Mouse (Mus musculus): Measurements from ENCODE around the gene D430041D05Rik. TPM values are rescaled to one million over a fixed set of nuclear protein-coding genes. Genes with fewer than 3 reads are reported as not detected.

D430041D05Rik gene
- total RNA-seq, 2 experiments from 2014 or later, result 94.4 to 99.5 TPM

DNA sequence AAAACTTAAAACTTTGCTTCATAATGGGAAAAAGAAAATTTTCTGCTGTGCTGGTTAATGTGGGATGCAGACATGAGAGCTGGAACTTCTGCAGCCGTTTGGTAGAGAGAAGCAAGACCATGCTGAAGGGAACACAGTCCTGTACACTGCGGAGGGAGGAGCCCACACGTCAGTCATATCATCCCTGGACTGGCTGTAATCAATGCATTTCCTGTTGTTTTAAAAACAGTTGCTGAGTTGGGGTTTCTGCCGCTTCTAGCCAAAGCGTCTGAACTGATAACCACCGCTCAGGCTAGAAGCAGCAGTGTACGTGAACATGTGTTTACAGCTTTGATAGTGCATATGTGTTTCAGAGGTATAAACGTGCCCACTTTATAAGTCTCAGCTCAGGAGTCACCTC, 231.2 kb downstream of the D430041D05Rik start:
- DNase-seq (ENCODE audit: extremely low spot score in 1 of 2, low spot score in 2 of 2), result no peak
- intact Hi-C loops (cut with DNase I), result no loop called here

DNA sequence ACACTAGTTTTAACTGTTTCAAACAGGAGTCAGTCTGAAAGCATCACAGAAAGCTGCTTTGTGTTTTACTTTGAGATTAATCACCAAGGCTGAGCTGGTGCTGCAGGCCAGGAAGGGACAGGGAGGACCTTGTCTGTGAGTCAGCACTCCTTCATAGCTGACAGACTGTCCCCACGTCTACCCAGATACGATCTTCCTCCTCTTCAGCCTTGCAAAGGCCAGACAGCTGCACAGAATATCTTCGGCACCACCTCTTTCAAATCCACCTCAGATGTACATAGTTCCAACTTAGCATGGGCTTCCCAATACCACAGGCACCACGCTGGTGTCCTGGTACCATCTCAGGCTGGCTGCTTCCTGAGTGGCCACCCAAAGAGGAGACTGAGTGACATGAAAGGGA, 232.6 kb downstream of the D430041D05Rik start:
- intact Hi-C loops (cut with DNase I), result no loop called here
- no peak for DNase-seq (ENCODE audit: extremely low spot score in 1 of 2, low spot score in 2 of 2)

DNA sequence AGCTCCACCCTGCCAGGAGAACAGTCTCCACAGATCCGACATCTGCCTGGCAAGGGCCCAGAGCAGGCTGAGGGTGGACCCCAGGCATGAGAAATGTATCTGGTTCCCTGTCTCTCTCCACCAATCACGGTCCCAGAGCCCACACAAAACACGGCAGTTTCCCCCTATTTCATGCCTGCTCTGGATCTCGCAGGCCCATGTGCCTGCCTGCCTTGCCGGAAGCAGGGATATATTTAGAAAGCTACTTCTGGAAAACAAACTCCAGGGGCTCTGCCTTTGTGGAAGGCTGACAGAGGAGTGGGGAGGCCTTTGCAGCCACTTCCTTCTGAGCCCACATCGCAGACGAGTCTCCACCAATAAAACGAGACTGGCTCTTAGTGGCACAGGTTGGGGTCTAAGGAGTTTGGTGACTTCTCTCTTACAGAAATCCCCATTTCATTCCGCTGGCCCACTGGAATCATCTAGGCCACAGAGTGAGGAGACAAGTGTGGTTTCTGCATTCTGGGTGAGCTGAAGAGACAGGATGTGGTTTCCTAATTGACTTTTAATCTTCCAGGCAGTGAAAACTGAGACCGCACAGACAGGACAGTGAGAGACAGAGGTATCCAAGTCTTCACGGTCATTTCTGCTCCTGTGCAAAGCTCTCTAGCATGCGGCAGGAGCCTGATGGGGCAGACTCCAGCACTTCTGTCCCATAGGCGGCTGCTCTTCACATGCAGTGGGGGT, 233.7 kb downstream of the D430041D05Rik start:
- intact Hi-C loops (cut with DNase I), result no loop called here
- DNase-seq (ENCODE audit: extremely low spot score in 1 of 2, low spot score in 2 of 2), result peak; percentile 44 to 75

DNA sequence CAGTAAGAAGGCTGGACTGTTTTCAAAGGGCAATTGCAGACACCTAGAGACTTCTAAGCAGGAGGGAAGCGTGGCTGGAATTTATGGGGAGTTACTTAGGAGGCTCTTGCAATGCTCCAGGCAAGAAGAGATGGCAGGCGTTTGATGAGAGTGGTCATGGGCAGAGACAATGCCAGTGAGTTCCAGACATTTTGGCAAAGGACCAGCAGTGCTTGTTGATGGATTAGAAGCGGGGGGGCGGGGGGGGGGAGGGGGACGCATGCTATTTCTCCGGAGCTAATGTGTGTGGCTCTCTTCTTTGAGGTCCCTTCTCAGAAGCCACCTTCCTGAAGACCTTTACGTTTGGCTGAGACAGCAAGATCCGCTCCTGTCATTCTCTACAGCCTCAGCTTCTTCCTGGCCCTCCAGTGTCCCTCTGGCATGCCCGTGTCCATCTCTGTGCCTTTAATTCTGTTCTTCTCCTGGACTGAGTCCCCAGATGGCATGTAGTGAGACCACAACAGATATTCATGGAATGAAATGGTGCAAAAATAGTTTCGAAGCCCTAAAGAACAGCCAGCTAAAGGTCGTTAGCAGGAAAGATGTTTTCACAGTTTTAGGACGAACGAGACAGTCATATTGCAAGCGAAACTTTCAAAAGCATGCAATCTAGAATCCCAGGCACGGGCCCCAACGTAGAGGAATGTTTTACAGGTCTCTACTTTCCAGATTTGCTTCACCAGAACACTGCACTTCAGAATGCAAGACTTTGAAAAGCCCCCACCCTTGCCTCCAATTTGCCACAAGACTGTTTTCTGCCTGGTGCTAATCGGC, 234.4 kb downstream of the D430041D05Rik start:
- intact Hi-C loops (cut with DNase I), result no loop called here
- DNase-seq (ENCODE audit: extremely low spot score in 1 of 2, low spot score in 2 of 2), result no peak

DNA sequence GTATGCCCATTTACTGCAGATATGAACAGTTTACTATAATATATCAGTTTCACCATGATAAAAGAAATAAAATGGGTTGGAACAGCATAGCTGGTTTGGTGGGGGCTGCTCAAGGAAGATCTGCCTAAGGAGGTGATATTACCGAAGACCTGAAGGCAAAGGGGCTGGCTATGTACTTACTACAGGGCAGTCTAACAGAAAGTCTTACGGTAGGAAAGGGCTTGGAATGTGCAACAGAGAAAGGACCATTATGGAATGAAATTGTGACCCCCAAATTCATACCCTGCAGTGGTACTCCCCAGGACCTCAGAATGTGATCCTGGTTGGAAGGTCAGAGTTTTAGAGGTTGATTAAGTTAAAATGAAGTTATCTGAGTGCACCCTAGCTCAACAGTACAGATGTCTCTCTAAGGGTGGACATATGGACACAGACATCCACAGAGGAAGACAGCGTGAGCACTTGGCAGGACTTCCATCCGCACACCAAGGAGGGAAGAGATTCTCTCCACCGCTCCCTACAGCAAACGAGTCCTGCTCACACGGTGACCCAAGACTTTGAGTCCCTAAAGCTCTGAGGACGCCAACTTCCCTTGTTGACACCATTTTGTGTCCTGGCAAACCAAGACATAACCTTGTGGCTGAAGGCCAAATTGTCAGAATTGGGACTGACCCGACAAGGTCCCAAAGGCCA, 235.2 kb downstream of the D430041D05Rik start:
- no peak for DNase-seq (ENCODE audit: extremely low spot score in 1 of 2, low spot score in 2 of 2)
- intact Hi-C loops (cut with DNase I), result no loop called here

DNA sequence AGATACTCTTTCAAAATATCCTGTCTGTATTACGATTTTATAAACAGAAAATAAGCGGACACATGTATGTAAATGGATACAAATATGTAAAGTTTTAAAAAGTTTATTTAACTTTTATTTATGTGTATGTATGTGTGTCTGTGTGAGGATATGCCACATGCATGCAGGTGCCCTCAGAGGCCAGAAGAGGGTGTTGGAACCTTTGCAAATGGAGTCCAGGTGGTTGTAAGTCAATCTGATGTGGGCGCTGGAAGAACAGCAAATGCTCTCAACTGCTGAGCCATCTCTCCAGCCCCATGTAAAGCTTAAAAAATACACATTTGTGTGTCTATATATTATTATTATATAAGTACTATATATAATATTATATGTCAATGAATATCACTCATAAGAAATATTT, 237.4 kb downstream of the D430041D05Rik start:
- no peak for DNase-seq (ENCODE audit: extremely low spot score in 1 of 2, low spot score in 2 of 2)
- intact Hi-C loops (cut with DNase I), result no loop called here

DNA sequence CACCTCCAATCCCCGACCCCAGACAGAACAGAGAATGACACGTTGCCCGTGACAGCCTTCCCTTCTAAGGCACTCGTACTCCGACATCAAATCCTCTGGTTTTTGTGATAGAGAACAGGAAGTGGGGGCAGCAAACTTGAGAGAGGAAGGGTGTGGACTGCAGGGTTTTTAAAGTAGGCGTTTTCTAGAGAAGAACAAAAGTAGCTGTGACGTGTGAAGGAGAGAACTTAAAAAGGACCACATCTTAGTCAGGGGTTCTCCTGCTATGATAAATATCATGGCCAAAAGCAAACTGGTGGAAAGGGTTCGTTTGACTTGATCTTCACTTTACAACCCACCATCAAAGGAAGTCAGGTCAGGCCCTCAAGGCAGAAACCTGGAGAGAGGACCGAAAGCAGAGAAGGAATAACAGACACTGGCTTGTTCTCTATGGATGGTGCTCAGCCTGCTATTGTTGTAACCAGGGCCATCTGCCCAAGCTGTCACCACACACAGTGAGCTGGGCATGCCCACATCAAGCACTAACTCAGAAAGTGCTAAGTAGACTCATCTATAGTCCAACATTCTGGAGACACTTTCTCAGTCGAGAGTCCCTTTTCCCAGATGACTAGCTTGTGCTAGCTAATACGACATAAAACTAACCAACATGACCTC, 238.0 kb downstream of the D430041D05Rik start:
- no peak for DNase-seq (ENCODE audit: extremely low spot score in 1 of 2, low spot score in 2 of 2)
- intact Hi-C loops (cut with DNase I), result no loop called here

DNA sequence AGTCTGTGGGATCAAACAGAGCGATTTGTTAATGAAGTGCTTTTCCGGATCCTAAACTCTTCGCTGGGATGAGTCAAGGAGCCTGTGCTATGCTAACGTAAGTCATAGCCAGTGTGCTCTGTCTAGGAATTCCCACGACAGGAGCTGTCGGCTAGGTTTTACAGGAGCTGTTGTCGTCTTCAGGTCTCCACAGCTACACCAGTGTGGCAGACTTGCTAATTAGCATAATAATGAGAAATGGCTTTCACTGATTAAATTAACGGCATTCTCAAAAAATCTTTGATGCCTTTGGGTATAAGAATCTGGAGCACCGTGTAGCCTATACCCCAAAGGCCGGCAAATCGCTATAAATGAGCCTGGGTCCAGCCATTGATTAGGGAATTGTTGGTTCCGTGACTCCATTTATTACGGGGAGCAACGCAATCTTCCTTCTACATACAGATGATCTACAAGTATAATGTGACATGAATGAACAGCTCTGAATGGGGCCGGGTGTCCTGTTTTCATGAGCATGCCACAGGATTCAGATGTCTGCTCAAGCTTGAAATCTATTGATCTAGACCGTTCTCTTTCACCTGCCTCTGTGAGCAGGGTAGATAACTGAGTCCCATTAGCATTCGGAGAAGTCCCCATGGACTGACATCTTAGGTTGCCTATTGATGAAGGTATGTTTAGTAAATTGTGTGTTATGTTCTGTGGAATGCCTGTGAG, 242.5 kb downstream of the D430041D05Rik start:
- intact Hi-C loops (cut with DNase I), result no loop called here
- no peak for DNase-seq (ENCODE audit: extremely low spot score in 1 of 2, low spot score in 2 of 2)

DNA sequence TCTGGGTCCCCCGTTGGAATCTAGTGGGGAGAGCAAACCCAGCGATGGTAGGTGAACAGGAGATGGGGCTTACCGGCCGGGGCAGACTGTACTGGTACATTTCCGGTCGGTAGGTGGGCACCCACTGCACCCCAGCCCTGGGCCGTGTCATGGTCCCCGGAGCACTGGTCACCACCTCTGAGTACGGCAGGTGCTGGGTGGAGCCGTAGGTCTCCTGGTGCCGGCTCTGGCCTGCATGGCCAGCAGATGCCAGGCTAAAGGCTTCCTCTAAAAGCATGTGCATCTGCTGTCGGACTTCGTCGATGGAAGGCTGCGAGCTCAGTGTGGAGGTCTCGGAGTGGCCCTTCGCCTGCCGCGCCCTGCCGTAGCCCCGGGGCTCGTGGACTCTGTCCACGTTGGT, 243.0 kb downstream of the D430041D05Rik start:
- intact Hi-C loops (cut with DNase I), result no loop called here
- DNase-seq (ENCODE audit: extremely low spot score in 1 of 2, low spot score in 2 of 2), result no peak

DNA sequence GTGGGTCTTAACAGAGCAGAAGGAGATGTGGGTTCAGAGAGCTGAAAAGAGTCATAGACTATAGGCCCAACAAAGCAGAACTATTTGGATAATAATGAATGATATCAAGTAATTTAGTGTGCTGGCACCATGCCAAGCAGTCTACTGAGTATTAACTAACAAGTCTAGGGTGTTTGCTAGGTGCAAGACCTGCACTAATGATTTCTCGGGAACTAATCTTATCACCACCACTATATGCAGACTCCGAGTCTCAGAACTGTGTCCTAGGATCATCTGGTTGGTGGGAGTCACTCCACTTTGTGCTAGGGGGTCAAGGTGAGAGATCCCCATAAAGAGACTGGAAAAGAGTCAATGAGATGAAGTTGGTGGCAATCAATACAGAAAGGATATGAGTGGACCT, 245.2 kb downstream of the D430041D05Rik start:
- DNase-seq (ENCODE audit: extremely low spot score in 1 of 2, low spot score in 2 of 2), result no peak
- intact Hi-C loops (cut with DNase I), result no loop called here

DNA sequence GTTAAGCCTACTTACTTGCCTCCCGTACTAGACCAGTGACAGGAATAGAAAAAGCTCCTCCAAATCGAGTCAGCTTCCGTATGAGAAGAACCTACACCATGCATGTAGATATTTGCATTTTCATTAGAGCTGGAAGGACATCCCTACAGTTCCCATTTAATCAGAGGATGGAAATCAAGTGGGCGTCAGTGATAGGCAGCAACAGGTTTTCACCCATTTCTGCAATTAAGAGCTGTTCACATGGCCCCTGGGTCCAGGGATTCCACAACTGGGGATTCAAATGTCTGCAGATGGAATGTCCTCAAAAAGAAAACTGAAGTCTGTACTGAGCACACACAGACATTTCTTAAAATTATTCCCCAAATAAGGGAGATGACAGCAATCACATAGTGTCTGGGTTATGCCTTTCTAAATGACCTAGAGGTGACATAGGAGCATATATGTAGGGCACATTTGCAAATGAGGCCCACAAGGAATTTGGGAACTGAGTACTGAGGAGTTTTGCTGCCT, 246.8 kb downstream of the D430041D05Rik start:
- intact Hi-C loops (cut with DNase I), result no loop called here
- DNase-seq (ENCODE audit: extremely low spot score in 1 of 2, low spot score in 2 of 2), result no peak

DNA sequence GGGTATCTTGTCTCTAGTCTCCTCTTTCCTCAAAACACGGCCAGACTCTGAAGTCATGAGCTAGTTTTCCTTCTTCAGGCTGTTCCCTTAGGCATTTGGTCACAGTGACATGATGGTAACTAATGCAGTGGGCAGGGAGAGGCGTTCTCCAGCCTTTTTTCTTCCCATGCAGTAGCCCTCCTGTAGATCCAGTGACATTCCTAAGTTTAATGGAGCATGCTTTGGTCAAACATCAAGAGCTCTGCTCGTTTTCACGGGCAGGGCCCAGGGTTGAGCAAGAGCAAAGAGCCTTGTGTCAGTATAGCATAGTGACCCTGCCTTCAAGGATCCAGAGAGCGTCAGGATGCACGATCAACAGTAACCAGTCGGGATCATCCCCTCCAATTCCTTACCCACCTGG, 247.4 kb downstream of the D430041D05Rik start:
- intact Hi-C loops (cut with DNase I), result no loop called here
- DNase-seq (ENCODE audit: extremely low spot score in 1 of 2, low spot score in 2 of 2), result no peak

DNA sequence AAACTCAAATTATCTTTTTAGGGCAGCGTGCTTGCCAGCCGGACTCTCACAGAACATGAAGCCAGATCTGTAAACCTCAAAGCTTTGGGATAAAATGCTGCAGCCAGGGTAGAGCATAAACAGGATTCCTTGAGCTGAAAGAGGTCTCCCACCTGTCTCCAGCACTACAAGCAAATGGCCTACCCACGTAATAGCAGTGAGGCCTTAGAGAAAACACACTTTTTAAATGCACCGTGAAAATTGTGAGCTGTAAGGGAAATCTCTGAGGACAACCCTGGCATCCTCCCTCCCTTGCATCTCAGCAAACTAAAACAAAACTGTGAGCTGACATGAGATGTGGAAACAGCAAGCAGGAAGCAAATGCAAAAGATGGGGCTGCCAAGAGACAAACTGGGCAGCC, 253.0 kb downstream of the D430041D05Rik start:
- intact Hi-C loops (cut with DNase I), result no loop called here
- DNase-seq (ENCODE audit: extremely low spot score in 1 of 2, low spot score in 2 of 2), result no peak

DNA sequence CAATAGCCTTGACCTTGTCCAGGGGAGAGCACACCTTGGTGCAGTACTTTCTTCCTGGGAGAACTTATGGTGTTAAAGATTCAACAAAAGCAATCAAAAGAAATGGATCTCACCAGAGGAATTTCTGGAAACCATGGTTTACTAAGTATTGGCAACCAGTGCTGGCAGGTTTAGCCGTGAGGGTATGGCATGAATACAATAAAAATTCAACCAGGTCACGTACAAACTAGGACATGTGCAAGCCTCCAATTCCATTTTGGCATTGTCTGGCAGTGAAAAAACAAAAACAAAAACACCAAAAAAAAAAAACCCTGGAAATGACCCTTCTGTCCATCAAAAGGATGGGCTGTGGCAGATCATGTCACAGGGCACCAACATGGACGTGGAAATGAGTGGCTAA, 256.9 kb downstream of the D430041D05Rik start:
- intact Hi-C loops (cut with DNase I), result no loop called here

DNA sequence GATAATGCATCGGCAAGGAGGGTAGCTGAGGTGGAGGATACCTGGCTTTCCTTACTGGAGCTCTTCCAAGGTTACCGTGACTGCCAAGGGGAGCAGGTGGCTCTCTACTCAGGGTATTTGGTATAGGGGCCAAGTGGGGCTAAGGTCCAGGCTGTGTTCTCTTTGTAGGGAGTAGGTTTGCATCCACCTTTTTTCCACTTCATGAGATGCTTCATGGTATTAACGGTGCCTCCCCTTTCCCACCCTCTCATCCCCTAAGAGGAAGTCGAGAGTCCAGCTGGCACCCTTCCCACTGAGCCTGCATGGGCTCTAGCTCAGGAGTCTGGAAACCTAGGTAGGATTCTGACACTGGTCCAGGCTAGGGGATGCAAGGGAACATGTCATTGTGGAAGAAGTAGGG, 257.5 kb downstream of the D430041D05Rik start:
- intact Hi-C loops (cut with DNase I), result no loop called here
- no peak for DNase-seq (ENCODE audit: extremely low spot score in 1 of 2, low spot score in 2 of 2)

More for the DNA sequence above, 256.9 kb downstream of the D430041D05Rik start:
- no peak for DNase-seq (ENCODE audit: extremely low spot score in 1 of 2, low spot score in 2 of 2)

DNA sequence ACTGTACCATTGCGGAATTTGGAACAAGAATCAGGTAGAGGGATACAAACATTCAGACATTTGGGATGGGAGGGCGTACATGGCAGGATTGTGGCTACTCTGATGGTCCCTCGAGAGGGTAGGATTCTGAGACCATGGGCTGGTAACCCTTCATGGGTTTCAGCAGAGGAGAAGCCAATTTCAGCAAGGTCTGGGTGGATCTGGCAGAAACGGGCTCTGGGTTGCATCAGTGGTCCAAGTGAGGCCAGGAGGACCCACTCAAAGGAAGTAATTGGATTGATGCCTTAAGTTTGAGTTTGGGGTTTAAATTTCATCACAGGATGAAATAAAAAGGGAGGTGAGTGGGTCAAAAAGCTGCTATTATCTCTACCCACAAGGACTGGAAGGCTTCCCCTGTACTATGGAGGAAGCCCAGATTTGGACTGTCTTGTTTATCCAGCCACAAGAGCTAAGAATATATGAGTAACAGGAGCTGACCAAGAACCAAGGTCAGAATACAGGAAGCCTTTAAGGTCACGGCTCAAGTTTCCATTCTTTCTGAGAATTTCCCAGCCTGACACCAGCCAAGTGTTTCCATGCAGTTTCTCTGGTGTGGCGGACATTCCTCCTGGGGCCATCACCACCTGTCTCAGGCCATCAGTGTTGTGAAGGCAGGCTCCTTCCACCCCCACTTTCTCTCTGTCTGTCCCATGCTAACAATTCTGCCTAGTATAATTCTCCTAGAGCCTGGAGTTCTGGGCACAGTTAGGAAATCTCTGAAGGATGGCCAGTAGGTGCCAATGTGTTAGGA, 260.0 kb downstream of the D430041D05Rik start:
- intact Hi-C loops (cut with DNase I), result no loop called here
- no peak for DNase-seq (ENCODE audit: extremely low spot score in 1 of 2, low spot score in 2 of 2)

DNA sequence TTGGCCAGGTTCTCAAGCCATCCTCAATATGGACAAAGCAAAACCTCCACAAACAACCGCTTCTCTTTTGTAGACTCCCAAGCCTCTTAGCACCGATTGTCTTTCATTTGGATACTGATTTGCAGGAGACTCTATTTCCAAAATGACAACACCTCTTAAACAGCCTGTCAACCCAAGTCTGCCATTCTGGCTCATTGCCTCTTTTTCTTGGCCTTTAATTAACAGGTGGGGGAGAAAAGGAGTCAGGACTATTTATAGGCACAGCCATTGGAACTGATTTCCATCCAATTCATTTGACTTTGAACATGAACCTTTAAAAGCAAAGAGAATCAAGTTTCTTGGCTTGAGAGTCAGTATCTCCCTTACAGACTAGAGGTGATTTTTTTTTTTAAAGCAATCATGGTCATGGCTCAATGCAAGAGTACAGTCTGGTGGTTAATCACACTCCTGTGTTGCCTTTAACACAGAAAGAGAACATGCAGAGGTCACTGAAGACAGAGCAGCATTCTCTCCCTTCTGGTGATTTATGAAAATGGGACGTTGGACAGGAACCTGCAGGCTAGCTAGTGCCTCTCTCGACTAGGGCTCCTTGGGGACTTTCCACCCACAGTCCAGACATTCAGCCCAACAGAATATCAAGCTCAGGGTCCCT, 262.8 kb downstream of the D430041D05Rik start:
- no peak for DNase-seq (ENCODE audit: extremely low spot score in 1 of 2, low spot score in 2 of 2)
- intact Hi-C loops (cut with DNase I), result no loop called here

Measured in left cerebral cortex, postnatal 10 days (tissue).